Mouse (Mus musculus): ENCODE results near the gene Necap2.

- TF ChIP-seq POLR2A (IDR thresholded peaks at IDR 0.05; ENCODE audit: low read depth, low read length), result no peak
- no peak for TF ChIP-seq CTCF (IDR thresholded peaks at IDR 0.05; ENCODE audit: extremely low read depth, insufficient read length, insufficient replicate concordance, low read depth, low read length)
These were observed 25.7 kb downstream of the Necap2 start for GRCm38 (mm10) chr4:141052442-141052841.

Data from small intestine, adult 2 months (tissue).